Mouse (Mus musculus): ENCODE data around the gene Afmid. TPM values are rescaled to one million over a fixed set of nuclear protein-coding genes. Genes with fewer than 3 reads are reported as not detected.

Gene Afmid
- polyA plus RNA-seq, 1 experiment from 2014 or later, result 6.2 TPM

- no peaks in the 10 kb centered on the region for H3K9me3 ChIP-seq
- 0 out of 2 replicates have a peak overlapping the region, but pooled peaks have one; percentile 1 for H3K9ac ChIP-seq
- H3K27me3 ChIP-seq, result no peaks in the 10 kb centered on the region
- WGBS, result 27% methylated on average over 13 of the region's 13 CpGs
- no peaks in the 10 kb centered on the region for H3K36me3 ChIP-seq
- ATAC-seq (ENCODE audit: low FRiP score, low read depth), result peak; percentile 34; the same call in 1 of the 2 replicates
- H3K4me2 ChIP-seq (replicated peaks), result peak overlapping the region; percentile 38
- H3K4me1 ChIP-seq, result peaks cover 38% of the 10 kb centered on the region
- no peak overlapping the region for H3K4me3 ChIP-seq
- no peak overlapping the region for H3K27ac ChIP-seq
These were observed 52.4 kb downstream of the Afmid start for GRCm38 (mm10) chr11:117877917-117878745.

GRCm38 (mm10) chr11:117878892-117879291 lies 53.2 kb downstream of the Afmid start:
- H3K4me2 ChIP-seq (replicated peaks), result peak overlapping the region; percentile 38
- H3K27ac ChIP-seq, result no peak overlapping the region; the same call in 1 of the 2 replicates
- no peak for ATAC-seq (ENCODE audit: low FRiP score, low read depth)
- no peaks in the 10 kb centered on the region for H3K36me3 ChIP-seq
- H3K4me1 ChIP-seq, result peaks cover 41% of the 10 kb centered on the region
- H3K4me3 ChIP-seq, result no peak overlapping the region
- H3K27me3 ChIP-seq, result no peaks in the 10 kb centered on the region
- no peaks in the 10 kb centered on the region for H3K9me3 ChIP-seq
- no peak overlapping the region for H3K9ac ChIP-seq
- 21% methylated on average over 8 of the region's 8 CpGs for WGBS

- Histone ChIP-seq H3K27ac (no peak overlapping the region), H3K9me3 (no peaks in the 10 kb centered on the region), H3K4me2 (replicated peaks) (no peak overlapping the region), H3K4me3 (no peak overlapping the region), H3K27me3 (no peaks in the 10 kb centered on the region), H3K9ac (no peak overlapping the region), H3K36me3 (no peaks in the 10 kb centered on the region), H3K4me1 (peaks cover 48% of the 10 kb centered on the region)
- 71% methylated on average over 6 of the region's 6 CpGs for WGBS
- no peak for ATAC-seq (ENCODE audit: low FRiP score, low read depth)
These were observed 54.0 kb downstream of the Afmid start for GRCm38 (mm10) chr11:117879676-117880075.

- ATAC-seq (ENCODE audit: low FRiP score, low read depth), result no peak
- WGBS, result 87% methylated on average over 9 of the region's 9 CpGs
- peaks cover 49% of the 10 kb centered on the region for H3K4me1 ChIP-seq
- H3K27ac ChIP-seq, result no peak overlapping the region
- no peaks in the 10 kb centered on the region for H3K9me3 ChIP-seq
- H3K9ac ChIP-seq, result no peak overlapping the region
- no peaks in the 10 kb centered on the region for H3K27me3 ChIP-seq
- no peaks in the 10 kb centered on the region for H3K36me3 ChIP-seq
- no peak overlapping the region for H3K4me2 ChIP-seq (replicated peaks)
- no peak overlapping the region for H3K4me3 ChIP-seq
These were observed 54.7 kb downstream of the Afmid start for GRCm38 (mm10) chr11:117880336-117880976.

GRCm38 (mm10) chr11:117880977-117881358 lies 55.2 kb downstream of the Afmid start:
- no peaks in the 10 kb centered on the region for H3K9me3 ChIP-seq
- WGBS, result 88% methylated on average over 6 of the region's 6 CpGs
- no peak overlapping the region for H3K9ac ChIP-seq
- no peak for ATAC-seq (ENCODE audit: low FRiP score, low read depth)
- H3K4me2 ChIP-seq (replicated peaks), result no peak overlapping the region
- H3K4me1 ChIP-seq, result peaks cover 49% of the 10 kb centered on the region
- H3K36me3 ChIP-seq, result no peaks in the 10 kb centered on the region
- no peaks in the 10 kb centered on the region for H3K27me3 ChIP-seq
- H3K27ac ChIP-seq, result no peak overlapping the region
- no peak overlapping the region for H3K4me3 ChIP-seq

- no peak overlapping the region for H3K4me2 ChIP-seq (replicated peaks)
- H3K9ac ChIP-seq, result 0 out of 2 replicates have a peak overlapping the region, but pooled peaks have one; percentile 19
These were observed 56.1 kb downstream of the Afmid start for GRCm38 (mm10) chr11:117881787-117882186.

GRCm38 (mm10) chr11:117882208-117882607 lies 56.5 kb downstream of the Afmid start:
- Histone ChIP-seq H3K9me3 (no peaks in the 10 kb centered on the region), H3K4me1 (peaks cover 49% of the 10 kb centered on the region), H3K4me3 (no peak overlapping the region), H3K36me3 (no peaks in the 10 kb centered on the region), H3K27me3 (no peaks in the 10 kb centered on the region), H3K27ac (no peak overlapping the region), H3K4me2 (replicated peaks) (no peak overlapping the region), H3K9ac (0 out of 2 replicates have a peak overlapping the region, but pooled peaks have one; percentile 19)
- ATAC-seq (ENCODE audit: low FRiP score, low read depth), result no peak
- whole genome bisulfite sequencing, result 90% methylated on average over 1 of the region's 1 CpGs

More at GRCm38 (mm10) chr11:117881787-117882186, 56.1 kb downstream of the Afmid start:
- no peaks in the 10 kb centered on the region for H3K36me3 ChIP-seq
- no peak for ATAC-seq (ENCODE audit: low FRiP score, low read depth)
- H3K4me3 ChIP-seq, result no peak overlapping the region
- 14% methylated on average over 8 of the region's 8 CpGs for WGBS
- peaks cover 49% of the 10 kb centered on the region for H3K4me1 ChIP-seq
- H3K9me3 ChIP-seq, result no peaks in the 10 kb centered on the region
- no peaks in the 10 kb centered on the region for H3K27me3 ChIP-seq
- H3K27ac ChIP-seq, result no peak overlapping the region

GRCm38 (mm10) chr11:117886000-117886399 lies 60.3 kb downstream of the Afmid start:
- 38% methylated on average over 5 of the region's 5 CpGs for WGBS
- H3K4me1 ChIP-seq, result peaks cover 59% of the 10 kb centered on the region
- ATAC-seq (ENCODE audit: low FRiP score, low read depth), result no peak

GRCm38 (mm10) chr11:117888168-117888852 lies 62.6 kb downstream of the Afmid start:
- no peak overlapping the region; the same call in 1 of the 2 replicates for H3K27ac ChIP-seq
- 9% methylated on average over 20 of the region's 20 CpGs for WGBS
- no peaks in the 10 kb centered on the region for H3K9me3 ChIP-seq
- peaks cover 15% of the 10 kb centered on the region; the same call in 1 of the 2 replicates for H3K27me3 ChIP-seq
- peak overlapping the region; percentile 71 for H3K4me2 ChIP-seq (replicated peaks)
- no peak for ATAC-seq (ENCODE audit: low FRiP score, low read depth)
- H3K36me3 ChIP-seq, result no peaks in the 10 kb centered on the region
- peak overlapping the region; percentile 60 for H3K9ac ChIP-seq
- H3K4me1 ChIP-seq, result peaks cover 52% of the 10 kb centered on the region
- peak overlapping the region; percentile 39 for H3K4me3 ChIP-seq

More at GRCm38 (mm10) chr11:117886000-117886399, 60.3 kb downstream of the Afmid start:
- H3K9ac ChIP-seq, result no peak overlapping the region
- H3K4me3 ChIP-seq, result no peak overlapping the region
- no peak overlapping the region for H3K4me2 ChIP-seq (replicated peaks)
- no peaks in the 10 kb centered on the region for H3K36me3 ChIP-seq
- H3K27me3 ChIP-seq, result peaks cover 8% of the 10 kb centered on the region; the same call in 1 of the 2 replicates
- H3K27ac ChIP-seq, result no peak overlapping the region
- H3K9me3 ChIP-seq, result no peaks in the 10 kb centered on the region

GRCm38 (mm10) chr11:117888853-117889822 lies 63.4 kb downstream of the Afmid start:
- H3K9me3 ChIP-seq, result no peaks in the 10 kb centered on the region
- H3K27ac ChIP-seq, result peak overlapping the region; percentile 79
- ATAC-seq (ENCODE audit: low FRiP score, low read depth), result peak; percentile 75
- no peaks in the 10 kb centered on the region for H3K36me3 ChIP-seq
- H3K27me3 ChIP-seq, result peaks cover 15% of the 10 kb centered on the region; the same call in 1 of the 2 replicates
- H3K4me1 ChIP-seq, result peaks cover 43% of the 10 kb centered on the region
- peak overlapping the region; percentile 60 for H3K9ac ChIP-seq
- H3K4me2 ChIP-seq (replicated peaks), result peak overlapping the region; percentile 71
- peak overlapping the region; percentile 39 for H3K4me3 ChIP-seq
- 1% methylated on average over 32 of the region's 33 CpGs for WGBS
